Mouse (Mus musculus) cerebellum, postnatal 36 days (tissue): ENCODE measurements around the gene Tecr.
A peak's percentile ranks its signal among the peaks of the same experiment; 100 is the strongest.
"Not testable (repeated sequence)": the region's sequence is repeated elsewhere in the genome, so short reads cannot be mapped to it uniquely, and the experiment has no call there.

Source experiments
- DNase-seq, 2 experiments: peaks; one replicate each; pipeline ENCODE4 v3.0.0; 2021 to 2022; ENCODE audit warnings: mixed read lengths in 2 of 2

Gene Tecr

GRCm38 (mm10) chr8:83617111-83617510 is 9.3 kb upstream of the Tecr start:
- no peak for DNase-seq

DNA sequence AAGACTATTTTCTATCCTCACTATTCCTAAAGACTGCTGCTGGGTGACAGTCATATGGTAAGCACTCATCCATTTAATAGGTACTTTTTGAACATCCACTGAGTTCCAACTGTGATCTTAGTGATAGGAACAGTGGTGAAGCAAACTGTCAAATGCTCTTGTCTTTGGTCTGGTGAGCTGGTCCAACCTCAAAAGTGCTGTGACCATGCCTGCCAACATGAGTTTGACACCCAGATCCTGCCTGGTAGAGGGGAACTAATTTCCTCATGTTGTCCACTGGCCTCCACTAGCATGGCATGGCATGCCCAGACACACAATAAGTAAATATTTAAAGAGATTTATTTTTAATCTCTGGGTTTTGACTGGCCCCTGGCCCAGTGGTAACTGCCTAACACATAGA is 8.9 kb upstream of the Tecr start:
- DNase-seq: no peak

GRCm38 (mm10) chr8:83613695-83614094 is 5.9 kb upstream of the Tecr start:
- no peak for DNase-seq

DNA sequence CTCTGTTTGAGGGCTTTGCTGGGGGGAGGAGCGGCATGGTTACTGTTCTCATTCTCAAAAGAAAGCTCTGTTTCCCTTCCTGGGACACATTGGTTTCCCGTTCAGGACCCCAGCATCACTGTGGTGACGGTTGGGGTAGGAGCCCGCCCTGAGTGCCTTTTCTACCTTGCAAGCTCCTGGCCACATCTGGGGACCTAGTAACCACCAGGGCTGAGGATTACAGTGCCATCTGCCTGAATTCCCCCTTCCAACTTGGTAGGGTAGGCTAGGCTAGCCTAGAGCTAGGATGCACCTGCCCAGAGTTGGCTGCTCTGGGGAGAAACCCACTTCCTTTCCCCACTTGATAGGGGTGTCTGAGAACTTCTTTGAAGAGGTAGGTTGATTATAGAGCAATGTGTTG is 4.2 kb upstream of the Tecr start:
- no peak for DNase-seq

DNA sequence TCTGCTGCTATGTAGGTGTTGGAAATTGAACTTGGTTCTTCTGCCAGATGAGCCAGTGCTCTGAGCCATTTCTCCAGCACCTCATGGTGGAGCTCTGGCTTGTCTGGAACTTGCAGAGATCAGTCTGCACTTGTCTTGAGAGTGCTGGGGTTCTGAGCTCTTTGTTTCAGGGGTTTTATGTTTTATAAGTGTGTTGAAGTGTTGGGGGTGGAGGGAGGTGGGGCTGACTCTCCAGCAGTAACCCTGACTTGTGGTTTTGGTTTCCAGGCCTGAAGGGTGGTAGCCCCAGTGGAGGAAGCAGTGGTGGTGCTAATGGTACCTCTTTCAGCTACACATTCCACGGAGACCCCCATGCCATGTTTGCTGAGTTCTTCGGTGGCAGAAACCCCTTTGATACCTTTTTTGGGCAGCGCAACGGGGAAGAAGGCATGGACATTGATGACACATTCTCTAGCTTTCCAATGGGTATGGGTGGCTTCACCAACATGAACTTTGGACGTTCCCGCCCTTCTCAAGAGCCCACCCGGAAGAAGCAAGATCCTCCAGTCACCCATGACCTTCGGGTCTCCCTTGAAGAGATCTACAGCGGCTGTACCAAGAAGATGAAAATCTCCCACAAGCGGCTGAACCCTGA is 1.9 kb upstream of the Tecr start:
- no peak for DNase-seq

DNA sequence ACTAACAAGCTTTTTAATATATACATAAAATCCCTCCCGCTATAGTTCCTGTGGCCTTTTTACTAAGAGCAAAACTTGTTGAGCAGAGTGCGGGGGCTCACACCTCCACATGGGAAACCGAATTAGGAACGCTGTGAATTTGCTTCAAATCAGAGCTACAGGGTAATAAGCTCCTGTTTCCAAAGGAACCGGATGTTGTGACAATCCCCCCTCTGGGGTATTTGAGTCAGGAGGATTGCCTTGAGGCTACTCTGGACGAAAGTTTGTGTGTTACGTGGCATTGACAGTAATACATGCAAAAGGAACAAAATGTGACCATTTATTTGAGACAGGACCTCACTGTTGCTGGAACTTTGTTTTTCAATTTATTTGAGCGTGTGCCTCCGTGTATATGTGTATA is 1.3 kb upstream of the Tecr start:
- no peak for DNase-seq

- DNase-seq: peak in 1 of 2 experiments; percentile 72
These were observed 643 bp upstream of the Tecr start for GRCm38 (mm10) chr8:83608398-83608829.

- DNase-seq: no peak
These were observed 5.1 kb downstream of the Tecr start for GRCm38 (mm10) chr8:83602650-83603029.

- DNase-seq: no peak
These were observed 8.0 kb downstream of the Tecr start for GRCm38 (mm10) chr8:83599814-83600213.

DNA sequence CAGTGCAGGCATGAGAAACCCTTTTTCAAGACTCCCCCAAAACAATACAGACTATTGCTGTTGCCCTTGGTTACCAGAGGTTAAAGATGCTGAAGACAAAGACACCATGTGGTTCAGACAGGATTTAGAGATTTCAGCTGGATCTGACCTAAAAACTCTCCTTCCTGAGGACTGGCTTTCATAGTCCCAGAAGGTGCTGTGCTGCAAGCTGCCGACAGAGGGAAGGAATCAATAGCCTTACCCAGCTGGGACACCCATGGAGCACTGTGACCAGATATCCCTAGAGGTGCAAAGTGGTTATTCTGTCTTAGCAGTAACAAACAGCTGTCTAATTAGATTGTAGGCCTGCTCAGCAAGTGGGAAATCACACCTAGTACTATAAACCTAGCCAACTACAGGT is 9.6 kb downstream of the Tecr start:
- no peak for DNase-seq

DNA sequence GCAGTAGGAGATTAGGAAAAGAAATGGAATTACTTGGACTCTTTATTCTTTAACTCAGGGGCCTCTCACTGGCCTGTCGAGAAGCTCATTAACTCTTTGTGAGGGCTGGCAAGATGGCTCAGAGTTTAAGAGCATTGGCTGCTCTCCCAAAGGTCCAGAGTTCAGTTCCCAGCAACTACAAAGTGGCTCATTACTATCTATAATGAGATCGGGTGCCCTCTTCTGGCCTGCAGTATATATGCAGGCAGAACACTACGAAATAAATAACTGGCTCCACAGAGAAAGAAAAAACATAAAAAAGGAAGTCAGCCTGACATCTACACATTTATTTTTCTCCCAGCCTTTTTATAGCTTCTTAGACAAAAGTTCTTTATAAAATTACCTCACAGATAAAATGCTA is 11.4 kb downstream of the Tecr start:
- DNase-seq: no peak

- not testable (repeated sequence) for DNase-seq
These were observed 12.8 kb downstream of the Tecr start for GRCm38 (mm10) chr8:83595050-83595345.

DNA sequence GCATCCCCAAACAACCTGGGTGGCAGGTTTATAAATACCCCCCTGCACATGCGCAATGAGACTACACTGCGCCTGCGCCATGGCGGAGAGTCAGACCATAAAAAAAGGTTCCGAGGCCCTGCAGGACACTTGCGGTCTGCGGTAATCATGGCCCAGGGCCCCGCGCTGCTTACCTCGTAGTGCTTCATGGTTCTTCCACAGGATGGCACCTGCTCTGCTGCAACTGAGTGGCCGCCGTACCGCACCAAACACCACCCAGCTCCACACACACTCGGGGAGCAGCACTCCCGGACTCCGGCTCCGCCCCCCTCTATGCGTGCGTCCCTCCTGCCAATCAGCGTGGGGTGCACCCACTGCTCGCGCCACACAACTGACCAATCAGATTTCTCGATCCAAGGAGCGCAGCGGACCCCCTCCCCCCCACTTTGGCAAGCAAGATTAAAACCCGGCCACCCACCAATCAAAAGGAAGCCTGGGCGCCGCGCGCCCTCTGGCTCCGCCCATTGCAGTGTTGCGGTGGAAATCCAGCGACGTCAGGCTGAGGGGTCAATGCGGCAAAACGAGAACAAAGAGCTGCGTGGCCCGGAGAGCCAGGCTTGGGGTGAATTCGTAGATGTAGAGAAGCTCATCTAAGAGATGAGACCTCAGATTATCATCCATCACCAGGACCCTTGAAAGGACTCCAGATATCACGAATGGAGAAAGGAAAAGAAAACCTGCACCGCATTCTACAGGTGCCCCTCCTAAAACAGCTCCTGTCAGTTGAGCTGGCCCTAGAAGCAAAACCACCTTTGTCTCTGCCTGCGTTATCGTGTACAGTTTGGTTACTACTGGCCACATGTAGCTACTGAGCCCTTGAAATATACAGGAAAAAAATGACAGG is 13.4 kb downstream of the Tecr start:
- peak; percentile 98 for DNase-seq

DNA sequence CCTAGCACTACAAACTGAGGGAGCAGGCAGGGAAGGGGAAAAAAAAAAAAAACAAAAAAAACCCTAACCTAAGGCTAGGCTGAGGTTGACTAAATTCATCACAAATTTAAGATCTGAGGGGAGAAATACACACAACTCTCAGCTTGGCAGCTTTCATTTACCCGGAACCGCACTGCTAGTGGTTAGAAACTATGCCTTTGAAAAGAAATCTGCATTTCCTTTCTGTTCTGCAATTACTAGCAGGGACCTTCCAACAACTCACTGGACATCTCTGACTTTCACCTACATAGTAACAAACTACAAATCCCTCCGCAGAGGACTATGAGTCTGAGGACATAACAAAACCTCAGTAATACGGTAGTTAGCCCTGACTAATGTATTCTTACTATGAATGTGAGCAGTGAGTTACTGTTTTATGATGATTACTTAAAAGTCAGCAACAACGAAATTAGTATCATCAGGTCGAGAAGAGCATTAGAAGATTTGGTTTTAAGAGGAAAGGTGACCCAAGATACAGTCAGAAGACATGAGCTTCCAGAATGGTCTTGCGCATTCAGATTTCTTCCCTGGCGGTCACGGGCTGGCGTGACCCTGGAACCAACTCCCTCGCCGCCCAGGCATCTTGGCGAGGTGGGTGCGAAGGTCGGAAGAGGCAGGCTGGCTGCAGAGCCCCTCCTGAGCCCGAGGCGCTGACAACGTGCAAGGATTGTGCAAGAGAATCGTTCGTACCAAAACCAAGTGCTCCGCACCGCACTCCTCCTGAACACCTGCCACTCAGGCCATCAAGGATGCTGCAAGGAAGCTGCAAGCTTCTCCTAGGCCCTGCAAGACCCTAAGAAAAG is 14.2 kb downstream of the Tecr start:
- no peak for DNase-seq

- no peak for DNase-seq
These were observed 15.1 kb downstream of the Tecr start for GRCm38 (mm10) chr8:83592682-83593081.

GRCm38 (mm10) chr8:83590488-83591023 is 17.2 kb downstream of the Tecr start:
- DNase-seq: no peak

DNA sequence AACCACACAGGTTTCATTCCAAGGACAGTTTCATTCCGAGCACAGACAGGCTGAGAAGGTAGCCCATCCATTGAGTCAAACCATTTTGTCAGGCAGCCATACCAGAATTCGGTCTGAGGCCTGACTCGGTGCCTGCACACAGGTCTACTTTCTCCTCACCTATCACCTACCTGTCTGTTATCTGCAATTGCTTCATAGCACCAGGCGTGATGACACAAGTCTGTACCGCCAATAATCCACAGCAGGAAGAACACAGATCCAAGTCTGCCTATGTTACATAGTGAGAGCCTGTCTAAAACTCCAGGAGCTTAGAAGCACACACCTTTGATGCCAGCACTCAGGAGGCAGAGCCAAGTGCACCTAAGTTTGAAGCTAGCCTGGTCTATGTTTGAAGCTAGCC is 18.9 kb downstream of the Tecr start:
- no peak for DNase-seq

- DNase-seq: no peak
These were observed 20.1 kb downstream of the Tecr start for GRCm38 (mm10) chr8:83587644-83588043.

GRCm38 (mm10) chr8:83585333-83585732 is 22.4 kb downstream of the Tecr start:
- peak; percentile 68 to 72 for DNase-seq

- peak; percentile 41 to 58 for DNase-seq
These were observed 23.0 kb downstream of the Tecr start for GRCm38 (mm10) chr8:83584771-83585170.

GRCm38 (mm10) chr8:83583236-83583635 is 24.5 kb downstream of the Tecr start:
- DNase-seq: no peak

- peak in 1 of 2 experiments; percentile 35 for DNase-seq
These were observed 25.5 kb downstream of the Tecr start for GRCm38 (mm10) chr8:83582226-83582625.

DNA sequence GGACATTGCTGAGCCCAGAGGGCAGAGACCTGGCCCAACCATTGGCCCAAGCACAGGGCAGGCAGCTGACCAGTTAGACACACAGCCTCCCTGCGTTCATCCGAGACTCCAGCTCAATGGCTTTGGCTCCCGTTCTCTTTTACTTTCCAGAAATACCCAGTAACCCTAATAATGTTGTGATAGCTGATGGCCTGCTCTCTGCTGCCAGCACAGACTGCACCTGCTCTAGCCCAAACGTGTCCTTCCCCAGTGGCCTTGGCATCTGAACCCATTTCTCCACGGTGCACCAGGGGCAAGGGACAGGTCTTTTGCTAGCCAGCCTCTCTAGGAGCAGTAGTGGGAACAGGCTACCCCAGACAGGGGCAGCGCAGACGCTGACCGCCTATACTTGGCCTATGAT is 26.9 kb downstream of the Tecr start:
- DNase-seq: peak in 1 of 2 experiments; percentile 11
